Mouse (Mus musculus) embryonic fibroblast, embryonic 13.5 days (primary cell): ENCODE measurements around the gene Aoc3.

ENCODE experiments used
- CTCF ChIP-seq: IDR thresholded peaks from 2 replicates; pipeline ENCODE4 v1.5.1; 2011; ENCODE audit warnings: mild to moderate bottlenecking, control low read depth, low read length, moderate library complexity, borderline replicate concordance; ENCODE audit not compliant: insufficient read depth
- POLR2A ChIP-seq: IDR thresholded peaks from 2 replicates; pipeline ENCODE4 v1.6.1; 2011; ENCODE audit warnings: low read depth, mild to moderate bottlenecking, control low read depth, low read length, moderate library complexity

- TF ChIP-seq POLR2A: no peak
- TF ChIP-seq CTCF: no peak
These were observed 2.1 kb downstream of the Aoc3 start for GRCm38 (mm10) chr11:101332537-101332936.
